9 mouse cellular contexts compared by ENCODE assay signal in the genomic region with DNA sequence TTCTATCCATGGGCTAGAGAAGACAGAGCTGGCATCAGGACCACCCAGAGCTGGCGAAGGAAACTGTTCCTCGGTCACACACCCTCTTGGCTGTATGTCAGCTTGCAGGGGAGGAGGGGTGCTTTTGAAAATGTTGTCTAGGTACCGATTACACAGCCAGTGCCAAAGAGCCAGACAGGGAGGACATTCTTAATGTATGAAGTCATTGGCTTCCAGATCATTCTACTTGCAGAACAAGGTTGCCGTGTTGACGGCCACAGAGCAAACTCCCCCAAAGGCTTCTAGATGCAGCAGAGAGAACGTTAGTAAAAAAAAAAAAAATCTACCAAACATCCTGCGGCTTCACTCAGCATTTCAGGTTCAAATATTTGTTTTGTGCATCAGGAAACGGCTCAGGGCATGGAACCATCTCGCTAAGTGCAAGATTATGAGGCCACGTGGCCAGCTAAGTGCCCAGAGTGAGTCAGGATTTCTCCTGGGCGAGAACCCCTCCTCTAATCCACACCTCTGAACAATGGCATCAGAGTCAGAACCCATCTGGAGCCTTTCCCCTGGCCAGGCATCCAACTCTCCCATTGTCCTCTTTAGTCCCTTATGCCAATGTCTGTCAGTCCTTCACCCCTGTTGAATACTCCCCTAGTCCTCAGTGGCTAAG.
A peak's percentile ranks its signal among the peaks of the same experiment; 100 is the strongest.
DNase-seq lines count a peak whose midpoint lies in the region; ATAC-seq and TF ChIP-seq lines count a peak whose summit lies in the region.
"Had no signal": no experiment of that assay in that cellular context is flagged by ENCODE, and none has a peak within 500 bp of the region (broad histone marks: within the 10 kb centered on the region; RNA-seq: fewer than 3 reads in every experiment).

No protein-coding gene starts in this region.

- no peaks in the 10 kb centered on the region for H3K9me3 ChIP-seq in midbrain, postnatal 0 days (ENCODE audit: low read length)
- H3K9me3 ChIP-seq in midbrain, embryonic 10.5 days (replicated peaks), result no peaks in the 10 kb centered on the region
- no peaks in the 10 kb centered on the region for H3K9me3 ChIP-seq in stomach, embryonic 14.5 days (ENCODE audit: control insufficient read depth, low read depth, low read length)
- H3K9me3 ChIP-seq: embryonic facial prominence, embryonic 13.5 days had no signal

- no peaks in the 10 kb centered on the region for H3K4me1 ChIP-seq in midbrain, postnatal 0 days (ENCODE audit: insufficient read depth, low read length)
- H3K4me1 ChIP-seq in midbrain, embryonic 10.5 days, result peaks cover 9% of the 10 kb centered on the region; the same call in 1 of the 2 replicates
- peaks cover 13% of the 10 kb centered on the region; the same call in 1 of the 2 replicates for H3K4me1 ChIP-seq in stomach, embryonic 14.5 days (ENCODE audit: control insufficient read depth, insufficient read depth, low read length)

- DNase-seq in adrenal gland, adult 2 months, result peak; percentile 33
- DNase-seq in adrenal gland, postnatal 25 days, result no peak
- DNase-seq in midbrain, postnatal 0 days (ENCODE audit: low spot score), result peak; percentile 72
- DNase-seq in midbrain, embryonic 10.5 days (ENCODE audit: low spot score), result no peak
- peak; percentile 31 to 52 for DNase-seq in heart, postnatal 14 days
- DNase-seq in embryo, embryonic 9.5 days (ENCODE audit: extremely low spot score), result no peak

- intact Hi-C loops in heart, postnatal 14 days (cut with DNase I), result no loop called here

- 0 out of 2 replicates have a peak, but pooled peaks have one; percentile 23 for ATAC-seq in midbrain, postnatal 0 days (ENCODE audit: low FRiP score)
- ATAC-seq in stomach, embryonic 14.5 days (ENCODE audit: insufficient number of reproducible peaks, insufficient read depth, low FRiP score, low read depth), result 0 out of 2 replicates have a peak, but pooled peaks have one; percentile 4
- no peak for ATAC-seq in activated CD4-positive, CD25-positive, alpha-beta regulatory T cell, adult 4 months

- H3K27me3 ChIP-seq in midbrain, postnatal 0 days (ENCODE audit: insufficient read depth, low read length), result no peaks in the 10 kb centered on the region
- H3K27me3 ChIP-seq in midbrain, embryonic 10.5 days (ENCODE audit: low read depth, poor library complexity, severe bottlenecking), result no peaks in the 10 kb centered on the region
- no peaks in the 10 kb centered on the region for H3K27me3 ChIP-seq in stomach, embryonic 14.5 days (ENCODE audit: control insufficient read depth, insufficient read depth, low read length)
- H3K27me3 ChIP-seq: embryonic facial prominence, embryonic 13.5 days had no signal

- H3K4me3 ChIP-seq in midbrain, postnatal 0 days (ENCODE audit: low read depth, low read length), result no peak overlapping the region
- no peak overlapping the region for H3K4me3 ChIP-seq in midbrain, embryonic 10.5 days
- no peak overlapping the region for H3K4me3 ChIP-seq in stomach, embryonic 14.5 days (ENCODE audit: low read depth, low read length)
- H3K4me3 ChIP-seq: embryonic facial prominence, embryonic 13.5 days had no signal

- no peak overlapping the region for H3K9ac ChIP-seq in midbrain, postnatal 0 days (replicated peaks; ENCODE audit: low read length, poor library complexity, severe bottlenecking)
- H3K9ac ChIP-seq in stomach, embryonic 14.5 days (replicated peaks; ENCODE audit: low read depth, low read length), result no peak overlapping the region
- H3K9ac ChIP-seq: embryonic facial prominence, embryonic 13.5 days had no signal

- 51% methylated on average over 11 of the region's 11 CpGs for WGBS in midbrain, postnatal 0 days
- WGBS in midbrain, embryonic 10.5 days, result 80% methylated on average over 11 of the region's 11 CpGs
- 45% methylated on average over 11 of the region's 11 CpGs for WGBS in stomach, embryonic 14.5 days

- H3K36me3 ChIP-seq in midbrain, postnatal 0 days (ENCODE audit: insufficient read depth, low read length), result no peaks in the 10 kb centered on the region
- H3K36me3 ChIP-seq in midbrain, embryonic 10.5 days, result no peaks in the 10 kb centered on the region
- H3K36me3 ChIP-seq in stomach, embryonic 14.5 days (ENCODE audit: control insufficient read depth, insufficient read depth, low read length), result no peaks in the 10 kb centered on the region
- H3K36me3 ChIP-seq: embryonic facial prominence, embryonic 13.5 days had no signal

- no peak overlapping the region for H3K4me2 ChIP-seq in midbrain, postnatal 0 days (ENCODE audit: low read depth, low read length, poor library complexity, severe bottlenecking)
- H3K4me2 ChIP-seq in stomach, embryonic 14.5 days (replicated peaks; ENCODE audit: low read depth, low read length), result no peak overlapping the region
- H3K4me2 ChIP-seq: embryonic facial prominence, embryonic 13.5 days had no signal

- H3K27ac ChIP-seq in midbrain, postnatal 0 days (ENCODE audit: low read depth, low read length), result no peak overlapping the region
- no peak overlapping the region for H3K27ac ChIP-seq in midbrain, embryonic 10.5 days (replicated peaks)
- no peak overlapping the region for H3K27ac ChIP-seq in stomach, embryonic 14.5 days (ENCODE audit: low read length)
- H3K27ac ChIP-seq: embryonic facial prominence, embryonic 13.5 days had no signal

- no peak for TF ChIP-seq CTCF in midbrain, postnatal 0 days (IDR thresholded peaks at IDR 0.05)

Comparison
In these comparisons a context has a peak if more than half of its experiments do, and no peak if none do; other contexts are left out.
1. DNase-seq: peak in adrenal gland, adult 2 months (single experiment), midbrain, postnatal 0 days (single experiment) and heart, postnatal 14 days (2 of 2); none in adrenal gland, postnatal 25 days (single experiment), midbrain, embryonic 10.5 days (single experiment) and embryo, embryonic 9.5 days (single experiment).